Mouse (Mus musculus) lung, embryonic 14.5 days (tissue): ENCODE measurements around the gene Rnf17. TPM values are rescaled to one million over a fixed set of nuclear protein-coding genes. Genes with fewer than 3 reads are reported as not detected.
A peak's percentile ranks its signal among the peaks of the same experiment; 100 is the strongest.

Experiments used
- ATAC-seq: fragments of 200-750 bp; cut with Nextera tagmentation; 2 replicates; pipeline ENCODE4 v1.8.0; 2017; ENCODE audit warnings: mild to moderate bottlenecking, moderate TSS enrichment, moderate library complexity; ENCODE audit not compliant: insufficient read depth
- DNase-seq: peaks from one replicate; pipeline ENCODE4 v3.0.0-alpha.2; 2015
- H3K27ac ChIP-seq: fragments of 300-500 bp; sonication (generic); 2 replicates; pipeline ENCODE4 v1.5.1; 2014; ENCODE audit warnings: low read depth, mild to moderate bottlenecking, moderate library complexity
- H3K27me3 ChIP-seq: fragments of 300-500 bp; sonication (generic); 2 replicates; pipeline ENCODE4 v1.6.1; 2014; ENCODE audit warnings: low read length, control low read depth; ENCODE audit not compliant: insufficient read depth
- H3K36me3 ChIP-seq: fragments of 300-500 bp; sonication (generic); 2 replicates; pipeline ENCODE4 v1.6.1; 2014; ENCODE audit warnings: control low read depth; ENCODE audit not compliant: insufficient read depth
- H3K4me1 ChIP-seq: fragments of 300-500 bp; sonication (generic); 2 replicates; pipeline ENCODE4 v1.6.1; 2014; ENCODE audit warnings: antibody characterized with exemption, control low read depth; ENCODE audit not compliant: insufficient read depth
- H3K4me2 ChIP-seq: fragments of 300-500 bp; sonication (generic); 2 replicates; pipeline ENCODE4 v1.6.1; 2014; ENCODE audit warnings: mild to moderate bottlenecking
- H3K4me3 ChIP-seq: fragments of 300-500 bp; sonication (generic); 2 replicates; pipeline ENCODE4 v1.5.1; 2014; ENCODE audit warnings: low read depth, low read length
- H3K9ac ChIP-seq: fragments of 300-500 bp; sonication (generic); 2 replicates; pipeline ENCODE4 v1.6.1; 2014
- H3K9me3 ChIP-seq: fragments of 300-500 bp; sonication (generic); 2 replicates; pipeline ENCODE4 v1.6.1; 2016; ENCODE audit warnings: low read depth, low read length, control low read depth
- CTCF ChIP-seq: IDR thresholded peaks from 2 replicates; pipeline ENCODE4 v1.5.1; 2016; ENCODE audit warnings: antibody characterized with exemption, low read depth
- WGBS: fragments of 180-500 bp; shearing (Covaris S2); extraction: QIAGEN DNeasy Blood & Tissue Kit; methylation state at CpG from one replicate; pipeline ENCODE4 v1.1.7; 2014; 5-methylcytosine and 5-hydroxymethylcytosine counted together
- polyA plus RNA-seq: library from polyadenylated mRNA; unstranded; fragments of >200 nt; fragmentation: Nextera tagmentation; extraction: Ambion mirVana; gene quantifications from 2 replicates; pipeline ENCODE4 v1.2.1, GENCODE M21; 2014

The Rnf17 gene
- polyA plus RNA-seq, 1 experiment from 2014 or later, result 0.84 TPM

DNA sequence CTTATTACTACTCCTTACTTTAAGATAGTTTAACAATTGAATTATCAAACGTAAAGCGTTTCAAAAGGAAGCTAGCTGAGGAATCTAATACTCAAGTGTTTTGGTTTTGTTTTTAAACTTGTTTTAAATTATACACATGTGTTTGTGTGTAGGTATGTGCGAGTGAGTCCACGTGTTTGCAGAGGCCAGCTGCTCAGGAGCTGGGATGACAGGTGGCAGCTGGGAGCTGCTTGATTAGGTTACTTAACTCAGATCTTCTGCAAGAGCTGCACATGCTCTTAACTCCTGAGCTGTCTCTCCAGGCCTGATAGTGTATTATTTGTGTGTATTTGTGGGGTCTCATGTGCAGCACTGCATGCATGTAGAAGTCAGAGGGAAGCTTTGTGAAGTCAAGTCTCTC is 100.0 kb downstream of the Rnf17 start:
- Histone ChIP-seq H3K9ac (no peak overlapping the region), H3K4me3 (no peak overlapping the region), H3K27me3 (no peaks in the 10 kb centered on the region), H3K9me3 (no peaks in the 10 kb centered on the region), H3K27ac (no peak overlapping the region), H3K4me2 (no peak overlapping the region), H3K4me1 (no peaks in the 10 kb centered on the region), H3K36me3 (no peaks in the 10 kb centered on the region)
- WGBS, result 59% methylated on average over 4 of the region's 4 CpGs
- TF ChIP-seq CTCF, result no peak
- DNase-seq (no peak), ATAC-seq (no peak)

DNA sequence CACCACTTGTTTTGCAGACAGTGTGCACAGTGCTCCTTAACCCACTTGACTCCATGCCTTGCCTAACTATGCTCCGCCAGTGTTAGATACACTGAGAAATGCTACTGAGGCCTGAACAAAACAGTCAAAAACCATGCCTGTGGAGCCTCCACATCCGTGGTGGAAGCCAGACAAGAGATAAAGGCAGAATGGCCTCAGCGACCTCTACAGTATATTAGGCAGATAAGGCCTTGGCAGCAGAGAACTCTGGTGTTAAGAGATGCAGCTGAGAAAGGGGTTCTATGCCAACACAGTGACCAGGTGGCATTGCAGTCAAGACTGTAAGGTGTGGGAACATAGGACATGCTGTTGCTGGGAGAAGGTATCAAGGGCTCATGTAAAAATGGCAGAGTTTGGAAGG is 104.4 kb downstream of the Rnf17 start:
- Histone ChIP-seq H3K4me3 (no peak overlapping the region), H3K27me3 (no peaks in the 10 kb centered on the region), H3K4me2 (no peak overlapping the region), H3K9me3 (no peaks in the 10 kb centered on the region), H3K4me1 (no peaks in the 10 kb centered on the region), H3K9ac (no peak overlapping the region), H3K27ac (no peak overlapping the region), H3K36me3 (no peaks in the 10 kb centered on the region)
- TF ChIP-seq CTCF, result no peak
- DNase-seq (no peak), ATAC-seq (no peak)
- 65% methylated on average over 3 of the region's 3 CpGs for WGBS

DNA sequence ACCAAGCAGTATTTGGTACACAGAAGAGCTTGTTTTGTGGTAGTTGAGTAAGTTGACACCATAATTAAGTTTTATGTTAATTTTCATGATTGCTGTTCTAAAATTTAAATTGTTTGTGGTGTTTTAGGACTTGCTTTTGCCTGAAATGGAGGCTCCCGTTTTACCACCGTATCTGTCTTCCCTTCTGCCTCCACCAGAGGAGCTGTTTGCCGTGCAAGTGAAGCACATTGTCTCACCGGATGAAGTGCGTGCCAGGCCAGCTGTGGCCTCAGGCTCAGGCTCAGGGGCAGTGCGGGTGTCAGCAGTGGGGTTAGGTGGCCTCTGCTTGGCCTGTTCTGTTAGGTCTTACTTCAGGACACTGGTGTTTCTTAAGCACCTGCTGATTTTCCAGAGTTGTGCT is 109.7 kb downstream of the Rnf17 start:
- TF ChIP-seq CTCF, result peak; percentile 65
- Histone ChIP-seq H3K9me3 (no peaks in the 10 kb centered on the region), H3K4me2 (no peak overlapping the region), H3K4me3 (no peak overlapping the region), H3K36me3 (no peaks in the 10 kb centered on the region), H3K27me3 (no peaks in the 10 kb centered on the region), H3K27ac (no peak overlapping the region), H3K9ac (no peak overlapping the region), H3K4me1 (no peaks in the 10 kb centered on the region)
- 28% methylated on average over 6 of the region's 6 CpGs for WGBS
- DNase-seq (peak; percentile 61), ATAC-seq (no peak)

DNA sequence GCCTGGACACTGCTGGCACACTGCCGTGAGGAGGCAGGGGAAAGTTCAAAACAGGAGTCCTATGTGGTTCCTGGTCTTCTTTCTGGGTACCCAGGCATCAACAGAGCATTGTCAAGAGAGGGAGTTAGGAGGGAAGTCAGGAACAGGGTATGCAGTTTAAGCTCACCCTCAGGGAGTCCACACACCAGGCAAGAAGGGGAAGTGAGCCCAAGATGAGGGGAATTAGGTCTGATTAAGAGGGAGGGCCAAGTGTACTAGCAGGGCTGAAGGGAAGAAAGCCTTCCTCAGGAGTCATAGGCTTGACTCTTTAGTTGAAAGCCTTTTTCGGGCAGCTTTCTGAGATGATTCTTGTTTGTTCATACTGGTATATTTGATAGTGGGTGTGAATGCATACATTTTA is 112.4 kb downstream of the Rnf17 start:
- TF ChIP-seq CTCF, result no peak
- no peak overlapping the region for H3K4me2 ChIP-seq
- no peaks in the 10 kb centered on the region for H3K36me3 ChIP-seq
- no peaks in the 10 kb centered on the region for H3K4me1 ChIP-seq
- no peaks in the 10 kb centered on the region for H3K27me3 ChIP-seq
- DNase-seq (no peak), ATAC-seq (no peak)
- no peak overlapping the region for H3K4me3 ChIP-seq
- 82% methylated on average over 2 of the region's 2 CpGs for WGBS
- H3K9me3 ChIP-seq, result no peaks in the 10 kb centered on the region
- no peak overlapping the region for H3K9ac ChIP-seq
- H3K27ac ChIP-seq, result no peak overlapping the region

DNA sequence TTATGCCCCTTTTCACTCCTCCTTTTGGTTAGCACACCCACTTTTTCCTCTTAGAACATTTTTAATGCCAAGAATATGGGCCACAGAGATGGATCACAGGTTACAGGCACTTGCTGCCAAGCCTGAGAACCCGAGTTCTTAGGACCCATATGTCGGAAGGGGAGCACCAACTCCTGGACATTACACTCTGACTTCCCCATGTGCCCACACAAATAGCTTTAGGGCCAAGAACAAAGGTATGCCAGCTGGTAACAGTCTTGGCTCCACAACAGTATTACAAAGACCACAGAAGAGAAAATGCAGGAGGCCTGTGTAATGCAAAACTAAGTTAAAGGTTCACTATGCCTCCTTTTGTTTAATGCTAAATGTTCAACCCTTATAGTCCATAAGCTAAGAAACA is 128.4 kb downstream of the Rnf17 start:
- H3K36me3 ChIP-seq, result peaks cover 41% of the 10 kb centered on the region
- TF ChIP-seq CTCF, result no peak
- ATAC-seq (no peak), DNase-seq (no peak)
- H3K9ac ChIP-seq, result no peak overlapping the region
- H3K4me1 ChIP-seq, result no peaks in the 10 kb centered on the region
- H3K4me3 ChIP-seq, result no peak overlapping the region
- H3K27ac ChIP-seq, result no peak overlapping the region
- no peaks in the 10 kb centered on the region for H3K9me3 ChIP-seq
- H3K4me2 ChIP-seq, result no peak overlapping the region
- H3K27me3 ChIP-seq, result no peaks in the 10 kb centered on the region
- 87% methylated on average over 2 of the region's 2 CpGs for WGBS

DNA sequence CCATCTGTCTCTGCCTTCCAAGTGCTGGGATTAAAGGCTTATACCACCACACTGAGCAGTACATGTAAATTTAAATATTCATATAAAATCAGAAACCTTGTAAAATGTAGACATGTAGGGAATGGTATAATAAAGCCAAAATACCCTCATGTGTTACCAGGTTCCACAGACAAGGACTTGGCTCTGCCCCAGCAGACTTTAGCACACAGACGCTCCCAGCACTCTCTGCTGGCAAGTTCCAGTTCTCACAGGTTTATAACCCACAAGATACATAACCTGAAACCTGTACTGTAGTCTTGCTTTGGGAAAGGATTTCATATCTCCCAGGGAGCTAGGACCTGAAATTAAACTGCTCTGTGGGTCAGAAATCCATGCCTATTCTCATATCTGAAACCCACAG is 142.6 kb downstream of the Rnf17 start:
- Histone ChIP-seq H3K9ac (no peak overlapping the region), H3K9me3 (no peaks in the 10 kb centered on the region), H3K4me3 (no peak overlapping the region), H3K4me1 (no peaks in the 10 kb centered on the region), H3K27me3 (no peaks in the 10 kb centered on the region), H3K4me2 (no peak overlapping the region), H3K27ac (no peak overlapping the region), H3K36me3 (peaks cover 14% of the 10 kb centered on the region; the same call in 1 of the 2 replicates)
- WGBS, result 81% methylated on average over 1 of the region's 1 CpGs
- no peak for ATAC-seq
- no peak for DNase-seq
- no peak for TF ChIP-seq CTCF

DNA sequence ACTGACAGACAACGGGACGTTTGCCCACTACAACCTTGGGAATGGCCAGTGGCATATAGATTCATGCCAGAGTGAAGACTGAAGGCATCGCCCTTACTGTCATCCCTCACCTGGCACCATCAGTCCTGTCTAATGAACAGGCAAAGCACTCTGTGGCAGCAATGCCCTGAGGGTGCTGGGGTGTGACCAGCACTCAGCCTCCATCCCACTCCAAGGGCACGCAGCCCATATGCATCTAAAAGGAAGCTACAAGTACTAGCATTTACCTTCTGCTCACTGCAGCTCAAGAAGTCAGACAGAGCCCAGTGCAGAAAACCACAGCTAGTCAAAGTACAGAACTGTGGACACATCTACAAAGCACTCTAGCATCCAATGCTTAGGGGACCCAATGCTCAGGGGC is 143.1 kb downstream of the Rnf17 start:
- no peaks in the 10 kb centered on the region for H3K4me1 ChIP-seq
- no peak overlapping the region for H3K9ac ChIP-seq
- no peak overlapping the region for H3K4me3 ChIP-seq
- no peak overlapping the region for H3K27ac ChIP-seq
- H3K36me3 ChIP-seq, result peaks cover 17% of the 10 kb centered on the region; the same call in 1 of the 2 replicates
- 90% methylated on average over 4 of the region's 4 CpGs for WGBS
- no peak for ATAC-seq
- TF ChIP-seq CTCF, result no peak
- H3K4me2 ChIP-seq, result no peak overlapping the region
- H3K27me3 ChIP-seq, result no peaks in the 10 kb centered on the region
- DNase-seq, result no peak
- no peaks in the 10 kb centered on the region for H3K9me3 ChIP-seq

DNA sequence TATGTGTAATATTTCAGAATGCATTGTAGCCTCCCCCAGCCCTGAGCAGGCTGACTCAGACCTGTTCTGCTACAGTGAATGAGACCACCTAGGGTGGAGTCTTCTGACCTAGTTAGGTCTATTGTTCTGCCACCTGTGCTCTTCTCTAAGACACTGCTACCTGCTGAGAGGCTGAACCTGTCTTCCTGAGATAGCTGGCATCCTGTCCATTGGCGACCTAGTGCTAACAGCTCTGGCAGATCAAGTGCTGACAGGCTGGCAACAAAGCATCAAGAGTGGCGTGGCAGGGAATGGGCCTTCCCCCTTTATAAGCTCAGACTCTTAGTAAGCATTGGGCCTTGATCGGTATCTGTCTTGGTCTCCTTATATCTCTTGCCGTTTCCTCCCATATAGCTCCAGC is 148.6 kb downstream of the Rnf17 start:
- no peak overlapping the region for H3K27ac ChIP-seq
- H3K9ac ChIP-seq, result no peak overlapping the region
- no peaks in the 10 kb centered on the region for H3K27me3 ChIP-seq
- 93% methylated on average over 4 of the region's 4 CpGs for WGBS
- peaks cover 33% of the 10 kb centered on the region for H3K36me3 ChIP-seq
- DNase-seq (no peak), ATAC-seq (no peak)
- no peaks in the 10 kb centered on the region for H3K4me1 ChIP-seq
- TF ChIP-seq CTCF, result no peak
- H3K9me3 ChIP-seq, result no peaks in the 10 kb centered on the region
- H3K4me3 ChIP-seq, result no peak overlapping the region
- no peak overlapping the region for H3K4me2 ChIP-seq
